Mouse (Mus musculus) G1E (cell line): ENCODE measurements around the gene Iqschfp. TPM values are rescaled to one million over a fixed set of nuclear protein-coding genes. Genes with fewer than 3 reads are reported as not detected.

Experiments used
- ATAC-seq: 2 replicates; pipeline ENCODE4 v1.8.0; 2016; ENCODE audit warnings: mild to moderate bottlenecking; ENCODE audit not compliant: insufficient number of reproducible peaks, poor library complexity, low FRiP score, severe bottlenecking; ENCODE audit errors: extremely low read depth
- DNase-seq: peaks from one replicate; pipeline ENCODE4 v3.0.0; 2012; ENCODE audit warnings: low spot score
- H3K27me3 ChIP-seq: 2 replicates; pipeline ENCODE4 v1.6.1; 2012; ENCODE audit warnings: mild to moderate bottlenecking, low read length, inconsistent platforms; ENCODE audit not compliant: insufficient read depth
- H3K36me3 ChIP-seq: replicated peaks from 2 replicates; pipeline ENCODE3; 2012; ENCODE audit warnings: mild to moderate bottlenecking, inconsistent platforms
- H3K4me1 ChIP-seq: 2 replicates; pipeline ENCODE4 v1.6.1; 2012; ENCODE audit warnings: low read depth, low read length, inconsistent platforms, mixed read lengths; ENCODE audit not compliant: insufficient read depth
- H3K4me3 ChIP-seq: 2 replicates; pipeline ENCODE4 v1.5.1; 2012; ENCODE audit warnings: low read depth, mild to moderate bottlenecking, inconsistent platforms, low read length, moderate library complexity, mixed read lengths
- H3K9me3 ChIP-seq: replicated peaks from 2 replicates; pipeline ENCODE4 v1.6.1; 2012; ENCODE audit warnings: inconsistent platforms
- CTCF ChIP-seq: IDR thresholded peaks from 2 replicates; pipeline ENCODE4 v1.5.1; 2012; ENCODE audit warnings: low read depth, low read length, inconsistent platforms, mixed read lengths
- GATA1 ChIP-seq: IDR thresholded peaks from 2 replicates; pipeline ENCODE4 v1.6.1; 2012; ENCODE audit warnings: borderline replicate concordance, low read length, inconsistent platforms, mixed read lengths
- GATA2 ChIP-seq: IDR thresholded peaks from 2 replicates; pipeline ENCODE4 v1.6.1; 2012; ENCODE audit warnings: low read depth, low read length, inconsistent platforms, borderline replicate concordance
- POLR2AphosphoS5 ChIP-seq: IDR thresholded peaks from 2 replicates; pipeline ENCODE4 v1.6.1; 2012; ENCODE audit warnings: low read depth, low read length, inconsistent platforms; ENCODE audit not compliant: insufficient replicate concordance
- TAL1 ChIP-seq: conservative IDR thresholded peaks from 2 replicates; pipeline ENCODE4 v1.6.1; 2012; ENCODE audit warnings: low read depth, low read length, inconsistent platforms, mixed read lengths
- polyA plus RNA-seq: library from polyadenylated mRNA; stranded (reverse); fragments of >175 nt; gene quantifications from 2 replicates; pipeline ENCODE4 v1.2.3, GENCODE M21; 2012
- total RNA-seq, 2 experiments: library from RNA; stranded (forward) in 1 of 2; stranded (reverse) in 1 of 2; fragments of 200-1000 nt in 1 of 2; fragments of >200 nt in 1 of 2; fragmentation: Nextera tagmentation in 1 of 2; gene quantifications; 2 replicates each; pipeline ENCODE4 v1.2.3; 2014 to 2017

Iqschfp gene
- total and polyA plus RNA-seq, 3 experiments = not detected

GRCm38 (mm10) chr3:68325575-68325974 lies 433.5 kb downstream of the Iqschfp start:
- no peak for TF ChIP-seq TAL1
- no peak for TF ChIP-seq GATA1
- Histone ChIP-seq H3K9me3 (peaks cover 7% of the 10 kb centered on the region), H3K36me3 (no peaks in the 10 kb centered on the region), H3K4me1 (no peaks in the 10 kb centered on the region), H3K4me3 (no peak overlapping the region), H3K27me3 (no peaks in the 10 kb centered on the region)
- DNase-seq = no peak
- ATAC-seq = no peak

- no peak overlapping the region for H3K4me3 ChIP-seq
- no peak for ATAC-seq
- no peak for TF ChIP-seq CTCF
- TF ChIP-seq POLR2AphosphoS5 = no peak
- no peak for TF ChIP-seq GATA1
- no peak for TF ChIP-seq GATA2
- TF ChIP-seq TAL1 = no peak
Observed at GRCm38 (mm10) chr3:68332515-68332914, 440.5 kb downstream of the Iqschfp start.

GRCm38 (mm10) chr3:68335501-68335900 lies 443.5 kb downstream of the Iqschfp start:
- H3K36me3 ChIP-seq = no peaks in the 10 kb centered on the region
- no peaks in the 10 kb centered on the region for H3K27me3 ChIP-seq
- ATAC-seq (no peak), DNase-seq (no peak)
- no peak overlapping the region for H3K4me3 ChIP-seq
- no peaks in the 10 kb centered on the region for H3K4me1 ChIP-seq
- no peak for TF ChIP-seq CTCF
- no peak for TF ChIP-seq TAL1
- TF ChIP-seq GATA2 = no peak
- no peak for TF ChIP-seq POLR2AphosphoS5
- no peak for TF ChIP-seq GATA1
- H3K9me3 ChIP-seq = peaks cover 21% of the 10 kb centered on the region

More at GRCm38 (mm10) chr3:68332515-68332914, 440.5 kb downstream of the Iqschfp start:
- no peaks in the 10 kb centered on the region for H3K27me3 ChIP-seq
- no peaks in the 10 kb centered on the region for H3K4me1 ChIP-seq
- no peak for DNase-seq
- peaks cover 21% of the 10 kb centered on the region for H3K9me3 ChIP-seq
- H3K36me3 ChIP-seq = no peaks in the 10 kb centered on the region

DNA sequence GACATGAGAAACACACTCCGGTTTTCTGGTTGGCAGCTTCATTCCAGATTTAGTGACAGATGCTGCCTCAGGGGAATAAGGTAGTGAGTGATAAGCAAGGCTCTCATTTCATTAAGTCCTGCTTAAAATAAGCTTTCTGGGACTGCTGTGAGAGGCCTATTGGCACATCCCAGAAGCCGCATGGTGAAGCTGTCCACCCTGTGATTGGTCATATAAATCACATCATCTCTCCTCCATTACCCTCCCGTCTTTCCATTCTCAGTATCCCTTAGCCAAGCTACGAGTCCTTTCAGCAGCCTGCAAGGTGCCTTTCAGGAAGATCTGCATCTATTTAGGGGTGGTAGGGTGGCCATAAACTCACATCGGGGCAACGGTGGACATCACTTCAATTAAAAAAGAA lies 458.6 kb downstream of the Iqschfp start:
- Histone ChIP-seq H3K27me3 (no peaks in the 10 kb centered on the region), H3K4me1 (no peaks in the 10 kb centered on the region), H3K4me3 (no peak overlapping the region), H3K9me3 (peaks cover 30% of the 10 kb centered on the region), H3K36me3 (no peaks in the 10 kb centered on the region)
- no peak for ATAC-seq
- TF ChIP-seq TAL1 (no peak), CTCF (no peak), GATA1 (no peak), POLR2AphosphoS5 (no peak), GATA2 (no peak)
- no peak for DNase-seq

- TF ChIP-seq GATA2 = no peak
- TF ChIP-seq CTCF = no peak
- no peak for TF ChIP-seq TAL1
- TF ChIP-seq POLR2AphosphoS5 = no peak
- TF ChIP-seq GATA1 = no peak
- Histone ChIP-seq H3K4me1 (no peaks in the 10 kb centered on the region), H3K9me3 (peaks cover 30% of the 10 kb centered on the region), H3K36me3 (no peaks in the 10 kb centered on the region), H3K4me3 (no peak overlapping the region), H3K27me3 (no peaks in the 10 kb centered on the region)
- DNase-seq = no peak
- ATAC-seq = no peak
Observed at GRCm38 (mm10) chr3:68351461-68351860, 459.4 kb downstream of the Iqschfp start.

- DNase-seq = no peak
- H3K27me3 ChIP-seq = no peaks in the 10 kb centered on the region
- no peak for TF ChIP-seq GATA1
- no peak for TF ChIP-seq GATA2
- TF ChIP-seq TAL1 = no peak
- TF ChIP-seq CTCF = no peak
- no peak for TF ChIP-seq POLR2AphosphoS5
- H3K9me3 ChIP-seq = peaks cover 27% of the 10 kb centered on the region
- ATAC-seq = no peak
- no peaks in the 10 kb centered on the region for H3K36me3 ChIP-seq
- H3K4me3 ChIP-seq = no peak overlapping the region
- H3K4me1 ChIP-seq = no peaks in the 10 kb centered on the region
Observed at GRCm38 (mm10) chr3:68352961-68353360, 460.9 kb downstream of the Iqschfp start.
